Mouse (Mus musculus): Measurements from ENCODE around the gene Cecr2.
"Not testable (repeated sequence)": the region's sequence is repeated elsewhere in the genome, so short reads cannot be mapped to it uniquely, and the experiment has no call there.

Cecr2 gene

DNA sequence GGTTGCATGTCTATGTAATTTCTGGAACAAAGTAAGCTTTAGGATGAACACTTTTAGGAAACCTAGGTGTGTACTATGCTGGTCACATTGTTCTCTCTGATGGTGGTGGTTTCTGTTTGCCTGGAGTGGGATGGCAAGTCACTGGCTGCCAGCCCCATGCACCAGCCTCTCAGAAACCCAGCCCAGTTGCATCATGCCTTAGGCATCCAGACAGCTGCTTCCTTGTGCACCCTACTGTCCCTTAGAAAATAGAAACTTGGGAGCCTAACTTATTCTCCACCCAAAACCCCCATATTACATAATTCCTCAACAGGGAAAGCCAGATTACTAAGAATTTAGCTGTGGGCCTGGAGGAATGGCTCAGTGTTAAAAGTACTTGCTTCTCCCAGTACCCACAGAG, 105.9 kb downstream of the Cecr2 start:
- no peak for DNase-seq (ENCODE audit: low spot score in 2 of 2)

DNA sequence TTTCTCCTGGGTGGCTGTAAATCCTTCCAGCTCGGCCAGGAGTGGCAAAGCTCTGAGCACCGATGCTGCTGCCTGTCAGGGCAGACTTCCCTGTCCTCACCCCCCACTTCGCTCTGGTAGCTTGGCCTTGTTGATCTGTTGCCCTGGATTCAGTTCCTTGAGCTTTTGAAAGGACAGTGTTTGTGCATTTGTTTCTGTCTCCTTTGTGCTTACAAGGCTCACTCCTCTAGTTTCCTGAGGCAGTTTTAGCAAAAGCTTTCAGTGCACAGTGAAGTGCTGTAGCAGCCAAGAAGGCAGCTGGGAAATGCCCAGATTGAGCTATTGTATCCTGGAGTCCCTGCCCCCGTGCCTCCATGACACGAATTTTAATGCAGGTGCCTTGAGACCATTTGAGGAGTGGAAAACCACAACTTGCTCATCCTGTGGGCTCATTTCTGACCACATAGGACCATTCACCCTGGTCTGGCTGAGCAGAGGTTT, 107.0 kb downstream of the Cecr2 start, which contains the start of gene Slc25a18:
Slc25a18 (plus strand) TSS at position 430 of the 480 bp plus-strand sequence.
- peak; percentile 39 to 41 for DNase-seq (ENCODE audit: low spot score in 2 of 2)

DNA sequence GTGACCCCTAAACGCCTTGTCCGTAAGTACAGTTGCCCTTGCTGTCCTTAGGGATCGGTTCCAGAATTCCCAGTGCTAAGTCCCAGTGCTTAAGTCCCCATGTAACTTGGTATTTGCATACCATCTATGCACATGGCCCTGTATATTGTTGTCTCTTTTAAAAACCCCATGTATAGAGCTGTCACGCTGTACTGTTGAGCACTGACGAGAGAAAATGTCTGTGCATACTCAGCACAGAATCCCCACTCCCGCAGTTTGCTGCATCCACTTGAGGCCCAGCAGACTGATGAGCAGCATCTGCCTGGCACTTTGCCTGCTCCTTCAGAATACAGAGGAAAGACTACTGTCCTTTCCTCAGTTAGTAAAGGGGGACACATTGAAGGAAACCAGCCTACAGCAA, 107.6 kb downstream of the Cecr2 start:
- DNase-seq (ENCODE audit: low spot score in 2 of 2) = no peak

DNA sequence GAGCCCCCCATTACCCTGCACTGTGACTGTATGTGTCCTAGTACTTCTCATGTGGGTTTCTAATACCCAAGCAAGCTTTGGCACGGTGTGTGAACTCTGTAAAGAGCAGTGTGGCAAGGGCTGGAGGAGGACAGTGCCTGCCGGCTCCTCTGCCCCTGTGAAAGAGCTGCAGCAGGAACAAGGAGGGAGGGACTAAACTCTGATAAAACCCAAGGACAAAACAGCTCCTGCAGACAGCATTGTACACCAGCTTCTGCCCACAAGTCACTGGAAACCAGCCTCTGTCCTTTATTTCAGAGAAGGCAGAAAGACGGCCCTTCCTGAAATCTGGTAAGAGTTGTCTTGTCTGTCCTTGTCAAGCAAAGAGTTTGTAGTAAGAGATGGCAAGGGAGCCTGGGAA, 110.1 kb downstream of the Cecr2 start:
- DNase-seq (ENCODE audit: low spot score in 2 of 2) = no peak

DNA sequence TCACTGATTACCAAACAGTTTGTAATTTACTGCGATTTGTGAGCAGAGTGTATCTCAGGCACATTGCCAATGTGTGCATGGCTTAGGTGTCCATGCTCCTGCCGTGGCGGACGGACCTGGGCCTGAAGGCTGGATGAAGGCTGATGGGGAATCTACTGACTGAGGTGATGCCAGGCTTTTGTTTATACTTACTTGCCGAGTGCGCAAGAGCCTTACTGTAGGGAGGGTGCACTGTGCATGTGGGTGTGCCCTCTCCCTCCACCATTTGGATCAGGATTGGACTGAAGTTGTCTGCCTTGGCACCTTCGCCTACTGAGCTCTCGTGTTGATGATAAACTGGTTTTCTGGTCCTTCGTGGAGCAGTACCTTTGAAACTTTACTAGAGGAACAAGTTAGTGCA, 111.4 kb downstream of the Cecr2 start:
- DNase-seq (ENCODE audit: low spot score in 2 of 2) = no peak

DNA sequence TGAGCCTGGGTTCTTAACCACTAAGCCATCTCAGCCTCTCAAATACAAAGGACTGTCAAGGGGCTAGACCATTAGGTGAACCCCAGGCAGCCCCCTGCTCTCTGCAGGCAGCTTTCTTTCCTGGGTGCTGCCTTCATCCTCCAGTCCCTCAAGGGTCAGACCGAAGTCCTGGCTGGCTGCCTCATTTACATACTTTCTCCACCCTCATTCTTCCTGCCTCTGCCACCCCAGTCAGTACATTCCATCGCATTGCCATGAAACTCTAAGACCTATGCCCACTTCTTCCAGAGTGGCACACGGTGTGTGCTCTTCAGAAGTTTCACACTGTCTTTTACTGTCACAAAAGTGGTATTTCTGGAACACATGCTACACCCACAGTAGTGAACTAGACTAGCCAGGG, 112.1 kb downstream of the Cecr2 start:
- DNase-seq (ENCODE audit: low spot score in 2 of 2) = no peak

DNA sequence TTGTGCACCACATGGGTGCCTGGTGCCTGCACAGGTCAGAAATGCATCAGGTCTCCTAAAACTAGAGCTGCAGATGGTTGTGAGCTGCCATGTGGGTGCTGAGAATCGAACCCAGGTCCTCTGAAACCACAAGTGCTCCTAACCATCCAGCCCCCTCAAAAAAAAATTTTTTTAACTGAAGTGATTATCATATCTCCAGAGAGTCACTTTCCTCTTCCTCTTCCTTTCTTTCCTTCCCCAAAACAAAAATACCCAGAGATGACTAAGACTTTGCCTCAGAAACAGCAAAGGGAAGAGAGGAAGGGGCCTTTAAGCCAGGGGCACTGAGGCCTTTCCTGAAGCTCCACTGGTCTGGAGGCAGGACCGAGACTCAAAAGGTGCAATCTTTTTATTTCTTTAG, 116.8 kb downstream of the Cecr2 start:
- DNase-seq (ENCODE audit: low spot score in 2 of 2) = no peak

DNA sequence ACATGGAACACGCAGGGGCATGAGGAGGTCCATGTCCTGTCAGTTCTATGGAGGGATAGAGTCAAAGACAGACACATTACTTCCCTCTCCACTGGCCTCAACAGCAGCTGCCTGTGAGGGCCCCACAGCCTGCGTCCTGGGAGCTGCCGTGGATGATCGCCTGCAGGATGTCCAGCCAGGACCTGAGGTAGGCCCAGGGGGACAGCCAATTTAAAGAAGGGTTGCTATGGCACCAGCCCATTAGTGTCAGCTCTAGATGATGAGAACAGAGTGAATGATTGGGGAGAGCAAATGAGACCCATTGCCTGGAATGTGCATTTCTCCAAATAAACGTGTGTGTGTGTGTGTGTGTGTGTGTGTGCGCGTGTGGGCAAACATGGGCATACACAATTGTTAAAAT, 118.2 kb downstream of the Cecr2 start:
- no peak for DNase-seq (ENCODE audit: low spot score in 2 of 2)

DNA sequence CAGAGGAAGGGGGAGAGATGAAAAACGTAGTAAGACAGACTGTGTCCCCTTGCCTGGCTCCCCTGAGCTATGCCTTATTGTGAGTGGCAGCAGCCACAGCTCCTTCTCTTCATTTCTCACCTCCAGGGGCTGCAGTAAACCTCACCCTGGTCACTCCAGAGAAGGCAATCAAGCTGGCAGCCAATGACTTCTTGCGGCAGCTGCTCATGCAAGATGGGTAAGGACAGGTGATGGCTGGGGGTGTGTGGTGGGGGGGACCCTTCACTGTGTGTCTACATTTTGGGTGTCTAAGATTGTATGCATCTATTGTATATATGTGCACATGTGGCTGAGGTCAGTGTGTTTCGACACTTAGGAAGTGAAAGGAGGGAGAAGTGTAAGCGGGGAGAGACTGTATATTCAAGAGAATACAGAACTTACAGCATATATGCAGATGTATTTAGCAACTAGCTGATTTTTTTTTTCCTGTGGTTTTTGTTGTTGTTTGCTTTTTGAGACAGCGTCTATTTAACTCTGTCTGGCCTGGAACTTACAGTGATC, 122.0 kb downstream of the Cecr2 start:
- DNase-seq (ENCODE audit: low spot score in 2 of 2) = no peak

DNA sequence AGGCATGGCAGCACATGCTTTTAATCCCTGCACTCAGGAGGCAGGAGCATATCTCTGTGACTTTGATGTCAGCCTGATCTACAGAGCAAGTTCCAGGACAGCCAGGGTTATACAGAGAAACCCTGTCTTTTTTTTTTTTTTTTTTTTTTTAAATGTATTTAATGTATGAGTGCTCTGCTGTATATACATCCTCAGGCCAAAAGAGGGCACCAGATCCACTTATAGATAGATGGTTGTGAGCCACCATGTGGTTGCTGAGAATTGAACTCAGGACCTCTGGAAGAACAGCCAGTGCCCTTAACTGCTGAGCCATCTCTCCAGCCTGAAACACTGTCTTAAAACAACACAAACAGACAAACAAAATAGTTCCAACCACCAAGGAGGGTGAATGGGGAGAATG, 122.7 kb downstream of the Cecr2 start:
- no peak for DNase-seq (ENCODE audit: low spot score in 2 of 2)

DNA sequence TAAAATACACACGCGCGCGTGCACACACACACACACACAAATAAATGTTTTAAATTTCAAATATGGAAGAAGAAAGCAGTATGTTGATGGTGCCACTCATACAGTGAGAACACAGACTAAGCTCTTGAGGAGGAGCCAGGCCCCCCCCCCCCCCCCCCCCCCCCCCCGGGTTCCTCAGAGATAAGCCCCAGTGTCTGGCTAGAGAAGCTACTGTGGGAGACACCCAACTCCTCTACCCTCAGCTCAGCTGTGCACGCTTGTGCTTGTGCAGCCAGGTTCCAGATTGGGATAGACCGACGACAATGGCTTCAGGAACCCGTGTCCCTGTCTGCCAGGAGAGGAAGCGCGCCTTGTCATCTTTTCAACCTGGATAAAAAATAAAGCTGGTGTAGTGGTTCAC, 124.0 kb downstream of the Cecr2 start:
- DNase-seq (ENCODE audit: low spot score in 2 of 2) = no peak

DNA sequence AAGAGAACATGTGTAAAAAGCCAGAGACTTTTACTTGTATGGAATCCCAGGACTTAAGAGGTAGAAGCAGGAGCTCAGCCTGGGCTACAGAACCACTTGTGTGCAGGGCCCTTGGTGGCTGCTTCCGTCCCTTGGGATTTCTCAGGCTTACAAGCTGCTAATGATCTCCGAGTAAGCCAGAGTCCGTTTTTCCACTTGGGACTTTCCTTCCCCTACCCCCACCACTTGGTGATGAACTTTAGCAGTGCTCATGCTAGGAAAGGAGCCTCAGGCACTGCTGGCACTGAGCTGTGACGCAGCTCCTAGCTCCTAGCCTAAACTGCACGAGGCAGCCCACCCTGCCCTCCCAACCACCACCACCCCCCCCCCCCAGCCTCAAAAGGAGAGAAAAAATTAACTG, 124.5 kb downstream of the Cecr2 start:
- DNase-seq (ENCODE audit: low spot score in 2 of 2) = no peak

DNA sequence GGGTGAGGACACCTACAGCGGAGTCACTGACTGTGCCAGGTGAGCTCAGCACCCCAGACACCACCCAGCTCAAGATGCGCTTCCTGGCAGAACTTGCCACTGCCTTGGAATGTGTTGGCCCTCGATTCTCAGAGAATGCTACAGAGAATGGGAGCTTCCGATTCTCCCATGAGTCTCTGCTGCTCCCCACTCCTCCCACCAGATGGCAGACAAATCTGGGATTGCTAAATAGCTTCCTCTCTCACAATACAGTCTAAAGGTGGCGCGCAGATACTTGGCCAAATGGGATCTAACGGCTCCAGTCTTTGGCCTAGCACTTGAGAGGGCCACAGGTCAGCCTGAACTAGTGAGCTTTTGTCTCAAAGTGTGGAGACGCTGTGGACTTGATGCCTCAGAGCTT, 126.8 kb downstream of the Cecr2 start:
- DNase-seq (ENCODE audit: low spot score in 2 of 2) = no peak

DNA sequence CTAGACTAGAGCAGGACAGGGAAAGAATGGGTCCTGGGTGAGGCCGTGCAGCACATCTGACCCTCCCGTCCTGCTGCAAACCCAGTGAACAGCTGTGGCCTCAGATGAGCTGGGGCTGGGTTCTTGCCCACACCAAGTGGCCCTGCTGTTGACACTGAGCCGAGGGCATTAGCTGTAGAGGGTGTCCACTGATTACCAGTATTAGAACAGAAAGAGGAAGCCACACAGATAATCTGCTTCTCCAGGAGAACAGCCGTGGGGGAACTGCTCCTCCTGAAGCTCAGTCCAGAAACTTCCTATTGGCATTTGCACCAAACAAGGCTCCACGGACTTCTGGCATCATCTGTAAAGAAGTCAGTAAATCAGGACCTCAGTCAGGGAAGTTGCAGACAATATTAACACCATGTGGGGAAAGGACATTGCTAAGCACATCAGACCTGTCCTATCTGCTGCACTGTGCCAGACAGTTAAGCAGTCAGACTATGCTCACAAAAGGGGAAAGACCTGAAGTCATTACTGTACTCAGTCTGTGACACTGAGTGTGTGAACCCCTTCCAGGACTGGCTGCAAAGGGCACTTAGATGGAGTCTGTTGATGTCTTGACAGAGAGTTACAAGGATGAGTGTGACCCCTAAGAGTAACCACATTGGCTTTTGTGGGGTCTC, 129.4 kb downstream of the Cecr2 start:
- DNase-seq (ENCODE audit: low spot score in 2 of 2) = no peak

DNA sequence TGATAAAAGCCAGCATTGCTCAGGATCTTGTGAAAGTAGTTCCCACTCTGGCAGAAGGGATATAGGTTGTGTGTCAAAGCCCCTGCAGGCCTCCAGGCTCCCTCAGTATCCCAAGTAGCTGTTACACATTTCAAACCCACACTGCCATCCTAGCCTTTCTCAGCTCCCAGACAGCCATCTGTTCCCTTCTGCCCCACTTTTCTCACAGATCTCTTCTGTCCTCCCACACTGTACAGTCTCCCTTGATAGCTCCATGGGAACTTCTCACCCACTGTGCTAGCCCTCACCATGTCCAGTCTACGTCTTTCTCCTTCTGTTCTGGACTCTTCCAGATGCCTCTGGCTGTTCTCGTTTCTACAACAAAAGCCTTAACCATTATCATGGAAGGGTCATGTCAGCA, 129.9 kb downstream of the Cecr2 start:
- peak in 1 of 2 experiments; percentile 28 for DNase-seq (ENCODE audit: low spot score in 2 of 2)

DNA sequence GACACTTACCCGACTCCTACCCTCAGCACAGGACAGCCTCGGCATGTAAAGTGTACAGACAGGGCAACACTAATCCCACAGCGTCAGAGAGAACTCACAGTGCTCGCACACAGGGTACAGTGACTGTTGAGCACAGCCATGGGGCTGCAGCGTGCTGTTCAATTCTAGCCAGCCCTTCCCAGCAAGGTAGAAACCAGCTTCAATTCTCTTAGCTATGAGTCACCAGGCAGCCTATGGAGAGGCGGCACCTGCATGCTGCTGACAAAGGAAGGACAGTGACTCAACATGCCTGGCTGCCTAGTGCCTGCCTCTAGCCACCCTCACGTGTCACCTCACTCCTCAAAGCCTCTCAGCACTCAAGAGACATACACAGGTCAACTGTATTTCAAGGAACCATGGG, 131.8 kb downstream of the Cecr2 start:
- no peak for DNase-seq (ENCODE audit: low spot score in 2 of 2)

DNA sequence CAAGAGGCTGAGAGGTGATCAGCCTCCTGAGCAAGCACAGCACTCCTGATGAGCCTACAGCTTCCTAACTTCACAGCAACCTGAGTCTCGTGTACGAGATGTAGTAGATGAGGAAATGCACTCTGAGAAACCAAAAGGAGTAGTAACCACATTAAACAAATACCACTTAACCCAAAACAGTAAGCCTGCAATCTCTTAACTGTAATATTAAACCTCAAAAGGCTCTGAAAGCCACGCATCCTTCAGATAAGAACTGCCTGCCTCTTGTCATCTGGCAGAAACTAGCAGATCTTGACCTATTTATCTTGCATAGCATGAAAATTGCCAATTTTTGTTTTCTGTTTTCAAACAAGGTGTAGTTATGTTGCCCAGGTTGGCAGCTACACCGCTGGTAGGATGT, 132.7 kb downstream of the Cecr2 start:
- DNase-seq (ENCODE audit: low spot score in 2 of 2) = no peak

DNA sequence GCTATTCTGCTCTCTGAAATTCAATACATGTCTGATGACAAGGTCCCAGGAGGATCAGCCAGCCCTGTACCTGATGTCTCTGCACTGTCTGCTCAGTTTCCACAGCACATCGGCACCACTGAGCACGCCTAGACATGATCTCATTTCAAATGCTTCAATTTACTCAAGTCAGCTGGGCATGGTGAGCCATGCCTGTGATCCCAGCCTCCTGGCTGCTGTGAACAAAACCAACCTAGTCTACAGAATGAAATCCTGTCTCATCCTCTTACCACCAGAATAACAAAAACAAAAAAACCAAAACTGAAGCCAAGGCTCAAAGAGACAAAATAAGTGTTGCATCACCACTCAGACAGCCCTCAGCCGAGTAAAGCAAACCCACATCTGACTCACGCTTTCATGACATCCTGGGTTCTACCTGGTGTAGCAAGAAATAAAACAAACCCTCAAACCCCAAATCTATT, 133.4 kb downstream of the Cecr2 start:
- DNase-seq (ENCODE audit: low spot score in 2 of 2) = no peak

DNA sequence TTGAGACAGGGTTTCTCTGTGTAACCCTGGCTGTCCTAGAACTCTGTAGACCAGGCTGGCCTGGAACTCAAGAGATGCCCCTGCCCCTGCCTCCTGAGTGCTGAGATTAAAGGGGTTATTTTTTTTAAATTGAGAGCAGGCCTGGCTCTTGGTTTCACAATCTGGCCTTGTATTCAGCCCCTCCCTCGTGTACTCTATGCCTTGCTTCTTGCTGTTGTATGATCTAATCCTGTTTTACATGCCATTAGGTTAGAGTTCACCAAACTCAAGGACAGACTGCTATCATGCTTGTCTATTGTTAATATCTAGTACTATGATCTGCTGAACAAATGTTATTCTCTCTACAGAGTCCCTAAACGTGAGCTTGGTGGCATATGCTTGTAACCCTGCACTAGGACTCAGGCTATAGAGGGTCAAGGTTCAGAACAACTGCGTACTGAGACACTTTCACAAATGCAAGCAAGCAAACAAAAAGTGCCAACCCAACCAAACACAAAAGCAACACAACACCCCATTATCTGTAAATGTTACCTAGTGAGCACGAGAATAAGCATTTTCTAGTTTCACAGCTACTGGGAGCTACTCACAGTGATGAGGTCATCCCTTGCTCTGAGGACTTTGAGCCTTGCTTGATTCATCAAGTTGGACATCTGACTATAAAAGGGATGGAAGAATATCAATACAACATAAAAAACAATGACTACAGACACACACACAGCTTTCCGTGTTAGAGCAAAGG, 141.0 kb downstream of the Cecr2 start:
- no peak for DNase-seq (ENCODE audit: low spot score in 2 of 2)

DNA sequence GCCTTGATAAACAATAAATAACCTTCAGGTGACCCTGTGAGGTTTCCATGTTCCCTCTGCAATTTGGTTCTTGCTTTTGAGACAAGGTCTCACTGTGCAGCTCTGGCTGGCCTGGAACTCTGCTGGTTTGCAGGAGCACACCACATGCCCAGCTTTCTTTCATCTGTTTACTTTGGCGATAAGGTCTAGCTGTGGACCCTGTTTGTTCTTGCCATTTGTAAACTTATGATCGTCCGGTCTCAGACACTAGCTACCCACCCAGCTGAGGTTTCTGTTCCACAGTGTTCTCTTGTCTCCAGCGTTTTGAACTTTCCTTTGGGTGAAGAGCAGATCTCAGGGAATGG, 141.5 kb downstream of the Cecr2 start:
- DNase-seq (ENCODE audit: low spot score in 2 of 2) = no peak

DNA sequence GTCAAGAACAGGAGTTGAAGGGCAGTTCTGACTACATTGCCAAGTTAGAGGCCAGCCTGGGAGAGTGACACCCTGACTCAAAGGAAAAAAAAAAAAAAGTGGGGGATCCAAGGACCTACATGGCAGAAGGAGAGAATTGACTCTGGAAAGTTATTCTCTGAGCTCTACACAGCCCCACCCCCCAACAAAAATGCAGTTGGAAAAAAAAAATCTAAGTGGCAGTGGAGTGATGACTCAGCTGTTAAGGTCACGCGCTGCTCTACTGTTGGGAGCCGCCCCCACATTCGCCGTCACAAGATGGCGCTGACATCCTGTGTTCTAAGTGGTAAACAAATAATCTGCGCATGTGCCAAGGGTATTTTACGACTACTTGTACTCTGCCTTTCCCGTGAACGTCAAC, 145.8 kb downstream of the Cecr2 start:
- DNase-seq (ENCODE audit: low spot score in 2 of 2) = not testable (repeated sequence)

DNA sequence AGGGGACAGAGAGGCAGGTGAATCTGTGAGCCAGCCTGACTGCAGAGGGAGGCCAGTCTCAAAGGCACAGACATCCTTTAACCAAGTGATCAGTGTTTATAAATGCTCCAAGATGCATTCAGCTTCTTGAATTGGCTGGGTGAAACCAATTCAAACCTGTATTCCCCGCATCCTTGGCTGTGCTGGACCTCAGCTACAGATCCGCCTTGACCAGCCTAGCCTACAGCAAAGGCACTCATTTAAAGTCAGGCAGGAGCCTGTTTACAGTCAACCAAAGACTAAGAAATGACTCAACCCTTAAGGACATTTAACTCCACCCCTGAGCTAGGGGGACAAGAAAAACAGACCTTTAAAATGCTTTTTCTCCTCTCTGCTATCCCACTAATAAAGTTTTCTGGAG, 153.1 kb downstream of the Cecr2 start:
- DNase-seq (ENCODE audit: low spot score in 2 of 2) = no peak

DNA sequence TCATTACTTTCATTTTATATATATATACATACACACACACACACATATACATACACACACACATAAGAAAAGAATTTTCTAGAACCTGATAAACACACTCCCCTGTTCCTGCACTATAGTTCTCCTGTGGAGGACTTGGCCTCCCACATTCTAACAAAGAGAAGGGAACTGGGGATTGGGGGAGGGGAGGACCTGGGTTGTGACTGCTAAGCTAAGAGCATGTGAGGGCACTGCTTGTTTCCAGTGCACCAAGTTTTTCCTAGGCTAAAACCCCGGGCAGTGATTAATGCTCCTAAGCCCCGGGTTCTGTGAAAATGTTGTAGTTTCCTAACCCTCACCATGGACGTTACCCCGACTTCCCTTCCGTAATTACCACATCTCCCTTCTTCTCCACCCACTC, 154.0 kb downstream of the Cecr2 start:
- DNase-seq (ENCODE audit: low spot score in 2 of 2) = no peak
